Mouse (Mus musculus) CD8-positive naive resting alpha-beta T cell, adult 2 months (primary cell): Measurements from ENCODE around the gene Ube2b.

Experiments used
- DNase-seq, 2 experiments: peaks; one replicate each; pipeline ENCODE4 v3.0.0; 2022; ENCODE audit warnings: low read depth in 2 of 2, low spot score in 2 of 2

Gene Ube2b

GRCm38 (mm10) chr11:52000290-52000962, at the start of gene Ube2b:
Ube2b (minus strand) TSS chr11:52000762.
- DNase-seq: peak; percentile 90 to 91

GRCm38 (mm10) chr11:52046446-52047165, 46.0 kb upstream of the Ube2b start:
- peak; percentile 5 to 13 for DNase-seq

DNA sequence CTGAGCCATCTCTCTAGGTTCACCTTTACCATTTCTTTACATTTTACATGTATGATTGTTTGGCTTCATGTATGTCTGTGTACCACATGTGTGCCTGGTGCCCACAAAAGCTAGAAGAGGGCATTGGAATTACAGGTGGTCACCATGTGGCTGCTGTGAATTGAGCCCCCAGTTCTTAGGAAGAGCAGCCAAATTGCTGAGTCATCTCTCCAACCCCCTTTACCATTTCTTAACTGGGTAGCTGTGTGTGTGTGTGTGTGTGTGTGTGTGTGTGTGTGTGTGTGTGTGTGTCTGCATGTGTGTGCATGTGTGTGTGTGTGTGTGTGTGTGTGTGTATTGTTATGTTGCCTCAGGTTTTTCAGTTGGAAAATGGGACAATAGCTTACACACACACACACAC, 43.6 kb upstream of the Ube2b start:
- no peak for DNase-seq

GRCm38 (mm10) chr11:52043224-52043623, 42.7 kb upstream of the Ube2b start:
- no peak for DNase-seq

DNA sequence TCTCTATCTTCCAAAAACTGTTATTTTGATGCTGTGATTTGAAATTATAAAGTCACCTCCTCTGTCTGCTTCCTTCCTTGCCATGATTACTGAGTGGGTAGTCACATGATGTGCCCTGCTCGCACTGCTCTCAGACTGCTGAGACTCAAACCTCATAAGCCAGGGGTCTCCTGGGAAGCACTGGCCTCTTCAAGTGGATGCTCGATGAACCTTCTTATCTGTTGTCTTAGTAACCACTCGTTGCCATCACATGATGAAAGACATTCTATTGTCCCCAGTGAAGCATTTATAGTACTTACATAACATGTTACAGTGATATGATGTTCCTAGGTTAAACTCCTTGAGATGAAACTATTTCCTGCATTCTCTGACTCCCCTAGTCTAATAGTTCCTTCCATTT, 37.1 kb upstream of the Ube2b start:
- no peak for DNase-seq

DNA sequence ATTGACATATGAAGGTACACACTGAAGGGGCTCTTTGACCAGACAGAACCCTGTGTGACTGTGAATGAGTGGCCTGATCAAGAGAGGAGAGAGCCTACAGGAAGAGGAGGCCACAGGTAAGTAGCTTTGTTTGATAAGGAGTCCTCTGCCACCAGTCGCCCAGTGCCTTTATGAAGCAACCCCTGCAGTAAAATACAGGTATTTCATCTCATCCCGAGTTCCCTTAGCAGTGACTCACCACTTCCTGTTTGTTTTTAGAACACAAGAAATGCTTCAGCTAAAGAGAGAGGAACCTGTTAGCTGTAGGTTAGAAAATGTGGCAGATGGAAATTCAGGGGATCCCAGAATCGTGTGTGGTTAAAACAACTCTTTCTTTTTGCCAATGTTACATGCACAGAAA, 35.3 kb upstream of the Ube2b start:
- DNase-seq: peak in 1 of 2 experiments; percentile 24

DNA sequence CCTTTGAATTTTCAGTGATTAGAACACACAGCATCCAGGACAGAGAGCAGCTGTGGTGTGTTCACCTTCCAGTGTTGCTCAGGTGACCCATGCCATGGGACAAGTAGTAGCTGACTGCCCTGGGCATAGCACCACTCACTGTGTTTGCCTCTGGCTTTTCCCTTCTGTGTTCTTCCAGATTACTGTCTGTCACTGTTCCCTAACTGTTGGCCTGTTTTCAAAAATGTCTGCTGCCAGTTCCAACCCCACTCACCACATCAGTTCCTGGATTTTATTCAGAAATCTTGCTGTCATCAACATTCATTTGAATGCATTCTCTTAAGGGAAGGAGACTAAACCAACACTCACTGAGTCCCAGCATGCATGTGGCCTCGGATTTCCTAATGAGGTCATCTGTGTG, 33.4 kb upstream of the Ube2b start:
- no peak for DNase-seq

DNA sequence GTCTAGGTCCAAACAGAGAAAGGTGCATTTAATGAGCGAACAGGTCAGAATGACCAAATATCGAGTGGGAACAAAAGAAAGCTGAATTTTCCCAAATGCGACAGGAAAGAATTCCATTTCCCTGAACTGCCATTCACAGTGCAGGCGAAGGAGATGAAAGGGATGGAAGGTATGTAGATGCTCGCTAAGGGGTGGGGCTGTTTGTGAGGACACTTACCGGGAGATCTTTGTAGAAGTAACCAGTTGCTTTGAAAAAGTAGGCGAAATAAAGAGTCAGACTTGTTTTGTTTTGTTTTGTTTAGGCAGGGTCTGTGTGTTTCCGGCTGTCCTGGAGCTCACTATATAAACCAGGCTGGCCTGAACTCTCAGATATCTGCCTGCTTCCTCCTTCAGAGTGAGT, 31.8 kb upstream of the Ube2b start:
- no peak for DNase-seq

DNA sequence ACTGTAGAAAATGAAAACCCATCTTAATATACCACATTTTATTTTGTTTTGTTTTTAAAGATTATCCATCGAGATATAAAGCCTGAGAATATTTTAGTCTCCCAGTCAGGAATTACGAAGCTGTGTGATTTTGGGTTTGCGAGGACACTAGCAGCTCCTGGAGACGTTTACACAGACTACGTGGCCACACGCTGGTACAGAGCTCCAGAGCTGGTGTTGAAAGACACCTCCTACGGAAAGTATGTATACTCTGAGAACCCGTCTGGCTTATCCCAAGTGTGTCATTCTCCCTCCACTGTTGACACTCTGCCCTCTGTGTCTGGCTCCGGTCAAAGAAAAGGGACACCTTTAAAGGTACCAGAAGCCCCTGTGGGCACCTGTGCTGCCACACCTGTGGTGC, 17.7 kb upstream of the Ube2b start:
- DNase-seq: no peak

- DNase-seq: no peak
These were observed 11.0 kb upstream of the Ube2b start for GRCm38 (mm10) chr11:52011541-52011940.

GRCm38 (mm10) chr11:52011011-52011410, 10.4 kb upstream of the Ube2b start:
- no peak for DNase-seq

- DNase-seq: no peak
These were observed 5.0 kb upstream of the Ube2b start for GRCm38 (mm10) chr11:52005586-52005985.

DNA sequence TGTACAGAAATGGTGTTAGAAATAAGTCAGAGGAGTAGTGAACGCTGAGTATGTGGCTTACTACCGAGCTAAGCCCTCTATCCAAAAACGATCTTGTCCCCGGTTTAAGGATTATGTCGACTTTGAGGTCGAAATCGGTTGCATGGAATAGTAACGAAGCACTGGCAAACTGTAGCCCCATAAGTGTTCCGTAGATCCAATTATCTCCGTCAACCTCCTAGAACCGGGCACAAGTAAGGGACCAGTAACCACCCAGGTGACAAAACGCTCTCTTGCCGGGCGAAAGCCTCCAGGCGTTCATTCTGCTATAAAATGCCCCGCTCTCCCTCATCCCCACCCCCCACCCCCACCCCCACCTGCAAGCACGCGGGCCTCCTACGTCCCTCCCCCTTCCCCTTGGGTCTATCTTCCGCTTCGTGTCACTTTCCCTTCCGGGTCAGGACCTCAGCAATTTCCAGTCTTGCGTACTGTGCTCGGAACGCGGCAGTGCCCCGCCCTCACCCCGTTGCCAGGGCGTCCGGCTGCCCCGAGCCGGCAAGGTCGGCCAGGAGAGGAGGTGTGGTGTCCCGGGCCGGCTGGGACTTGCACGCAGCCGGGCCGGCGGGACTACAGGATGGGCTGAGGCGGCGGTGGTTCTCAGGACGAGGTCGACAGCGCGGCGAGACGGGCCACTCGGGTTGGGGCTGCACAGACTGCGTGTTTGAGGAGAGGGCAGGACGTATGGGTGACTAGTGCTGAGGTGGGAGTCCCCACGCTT, 3.4 kb upstream of the Ube2b start, which contains the start of gene Cdkl3:
TSS of gene Cdkl3 (plus strand) at position 450 of the 757 bp plus-strand sequence.
- DNase-seq: peak; percentile 82 to 88

- no peak for DNase-seq
These were observed 2.9 kb upstream of the Ube2b start for GRCm38 (mm10) chr11:52003505-52003771.

- DNase-seq: no peak
These were observed 2.4 kb upstream of the Ube2b start for GRCm38 (mm10) chr11:52002842-52003504.

DNA sequence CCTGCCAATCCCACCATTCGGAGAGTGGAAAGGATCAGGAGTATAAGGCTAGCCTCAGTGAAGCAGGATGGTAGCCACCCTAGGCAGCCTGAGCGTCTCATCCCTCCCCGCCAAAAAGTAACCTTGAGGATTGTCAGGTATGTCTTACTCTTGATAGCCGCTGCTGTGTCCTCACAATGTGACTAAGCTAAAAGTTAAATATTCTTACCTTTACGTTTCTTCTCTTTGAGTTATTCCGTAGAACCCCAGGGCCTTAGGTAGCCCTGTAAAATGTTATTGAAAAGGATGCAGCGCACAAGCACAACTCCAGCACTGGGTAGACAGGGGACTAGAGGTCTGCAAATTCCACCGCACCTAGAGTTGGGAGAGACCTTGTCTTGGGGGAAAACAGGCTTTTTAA, 1.3 kb upstream of the Ube2b start:
- DNase-seq: no peak

GRCm38 (mm10) chr11:52001341-52001740, 779 bp upstream of the Ube2b start:
- DNase-seq: no peak

DNA sequence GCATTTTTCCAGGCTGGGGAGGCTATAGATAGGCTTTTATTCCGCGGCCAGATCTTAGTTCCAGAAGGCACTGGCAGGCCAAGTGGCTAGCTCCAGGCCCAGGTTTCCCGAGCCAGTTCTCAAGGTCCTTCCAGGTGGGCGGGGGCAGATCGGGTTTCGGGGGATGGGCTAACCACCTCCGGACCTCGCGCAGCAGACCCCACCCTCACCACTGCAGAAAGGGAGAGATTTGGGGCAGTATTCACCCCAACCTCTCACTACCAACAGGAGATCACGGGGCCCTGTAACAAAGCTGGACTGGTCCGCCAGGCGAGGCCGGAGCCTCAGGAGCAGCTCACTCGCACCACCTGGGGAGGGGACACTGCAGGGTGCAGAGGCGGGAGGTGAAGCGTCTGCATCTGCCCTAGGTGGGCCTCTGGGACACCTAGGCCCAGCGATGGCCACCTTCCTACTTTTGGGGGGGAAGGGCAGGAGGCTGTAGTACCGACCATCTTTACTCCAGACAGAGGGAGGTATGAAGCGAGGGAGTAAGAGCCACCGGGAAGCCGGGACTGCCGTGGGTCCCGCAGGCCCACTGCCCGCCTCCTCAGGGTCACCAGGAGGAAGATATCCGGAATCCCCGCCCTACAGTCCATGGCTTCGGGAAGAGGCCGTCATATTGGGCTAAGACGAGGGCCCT, 812 bp downstream of the Ube2b start:
- peak in 1 of 2 experiments; percentile 54 for DNase-seq

DNA sequence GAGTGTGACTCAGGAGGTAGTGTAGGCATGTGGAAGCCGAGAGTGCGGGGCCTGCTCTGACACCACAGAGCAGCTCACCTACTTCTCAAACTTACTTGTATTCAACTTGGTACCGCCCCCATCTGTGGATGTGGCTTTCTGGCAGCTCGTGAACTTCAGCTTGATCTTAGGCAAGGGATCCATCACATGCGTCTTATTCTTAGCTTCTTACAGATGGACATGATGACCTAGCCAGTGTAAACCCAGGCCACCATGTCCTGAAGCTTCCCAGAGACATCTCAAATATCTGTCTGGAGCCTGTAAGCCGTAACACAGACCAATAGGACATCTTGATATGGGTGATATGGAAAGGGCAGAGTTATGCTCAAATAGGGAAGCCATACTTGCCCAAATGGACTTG, 28.9 kb downstream of the Ube2b start:
- no peak for DNase-seq

DNA sequence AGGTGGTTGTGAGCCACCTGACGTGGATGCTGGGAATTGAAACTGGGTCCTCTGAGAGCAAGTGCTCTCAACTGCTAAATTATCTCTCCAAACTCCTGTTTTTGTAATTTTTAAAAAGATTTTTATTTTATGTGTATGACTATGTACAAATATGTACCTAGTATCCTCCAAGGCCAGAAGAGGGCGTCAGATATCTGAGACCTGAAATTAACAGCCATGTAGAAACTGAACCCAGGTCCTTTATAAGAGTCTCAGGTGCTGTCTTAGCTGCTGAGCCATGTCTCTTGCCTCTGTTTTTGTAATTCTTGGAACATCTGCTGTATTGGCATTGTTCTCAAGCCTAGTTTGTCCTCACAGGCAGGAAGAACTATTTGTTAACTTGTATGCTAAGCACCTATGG, 31.1 kb downstream of the Ube2b start:
- DNase-seq: no peak

DNA sequence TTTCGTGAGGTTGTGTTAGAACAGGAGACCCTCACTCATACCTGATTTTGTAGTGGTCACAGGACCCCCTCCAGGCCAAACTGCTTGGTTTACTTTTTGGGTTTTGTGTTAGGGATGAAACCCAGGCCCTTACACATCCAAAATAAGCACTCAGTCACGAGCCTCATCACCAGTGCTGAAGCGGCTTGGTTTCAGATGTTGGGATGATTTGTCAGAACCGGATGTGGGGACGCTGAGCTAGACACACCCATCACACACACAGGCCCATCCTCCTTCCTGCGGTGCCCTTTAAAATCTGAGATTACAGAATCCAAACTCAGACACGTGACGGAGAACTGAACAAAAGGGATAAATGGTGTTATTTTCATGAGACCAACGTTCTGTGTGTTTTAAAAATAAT, 31.7 kb downstream of the Ube2b start:
- peak; percentile 33 to 61 for DNase-seq
